Mouse (Mus musculus): ENCODE results near the gene Apba1.

Gene Apba1

GRCm38 (mm10) chr19:23972881-23973649 lies 214.4 kb downstream of the Apba1 start:
- DNase-seq (ENCODE audit: low spot score), result no peak

- no peak for DNase-seq (ENCODE audit: low spot score)
Observed at GRCm38 (mm10) chr19:23977901-23978443, 219.3 kb downstream of the Apba1 start.

- no peak for DNase-seq (ENCODE audit: low spot score)
Observed at GRCm38 (mm10) chr19:23980598-23980997, 221.9 kb downstream of the Apba1 start.

GRCm38 (mm10) chr19:23984186-23984585 lies 225.5 kb downstream of the Apba1 start:
- no peak for DNase-seq (ENCODE audit: low spot score)

GRCm38 (mm10) chr19:23987291-23987690 lies 228.6 kb downstream of the Apba1 start:
- no peak for DNase-seq (ENCODE audit: low spot score)

GRCm38 (mm10) chr19:23988166-23988565 lies 229.5 kb downstream of the Apba1 start:
- DNase-seq (ENCODE audit: low spot score), result no peak

GRCm38 (mm10) chr19:23995766-23996399 lies 237.2 kb downstream of the Apba1 start:
- no peak for DNase-seq (ENCODE audit: low spot score)
